Mouse (Mus musculus) C2C12 (cell line): ENCODE measurements around the gene Hoxa5. TPM values are rescaled to one million over a fixed set of nuclear protein-coding genes. Genes with fewer than 3 reads are reported as not detected.

Source experiments
- H3K27me3 ChIP-seq: one replicate; pipeline ENCODE4 v1.6.1; 2011; ENCODE audit not compliant: control insufficient read depth, insufficient read depth, insufficient read length
- H3K36me3 ChIP-seq: one replicate; pipeline ENCODE4 v1.6.1; 2011; ENCODE audit not compliant: control insufficient read depth, insufficient read depth
- H3K4me3 ChIP-seq: one replicate; pipeline ENCODE4 v1.5.1; 2011; ENCODE audit warnings: mild to moderate bottlenecking, control low read depth; ENCODE audit not compliant: poor library complexity, insufficient read depth, severe bottlenecking
- H3K79me2 ChIP-seq: one replicate; pipeline ENCODE4 v1.6.1; 2011; ENCODE audit not compliant: control insufficient read depth, insufficient read depth
- H3K79me3 ChIP-seq: one replicate; pipeline ENCODE4 v1.6.1; 2011; ENCODE audit warnings: low read depth, control low read depth
- H3ac ChIP-seq: one replicate; pipeline ENCODE3; 2011; ENCODE audit warnings: low read depth; ENCODE audit not compliant: control insufficient read depth, insufficient read length
- CEBPB ChIP-seq: IDR thresholded peaks from one replicate; pipeline ENCODE4 v1.6.1; 2011; ENCODE audit warnings: low read depth, mild to moderate bottlenecking, control low read depth, moderate library complexity
- CTCF ChIP-seq: IDR thresholded peaks from one replicate; pipeline ENCODE4 v1.5.1; 2011; ENCODE audit not compliant: control insufficient read depth, insufficient read depth, insufficient read length
- FOSL1 ChIP-seq: IDR thresholded peaks from one replicate; pipeline ENCODE4 v1.8.0; 2011; ENCODE audit warnings: mild to moderate bottlenecking, low read length; ENCODE audit not compliant: poor library complexity, insufficient read depth, severe bottlenecking
- MAX ChIP-seq: IDR thresholded peaks from one replicate; pipeline ENCODE4 v1.6.1; 2011; ENCODE audit warnings: mild to moderate bottlenecking, control low read depth
- MYOD1 ChIP-seq: IDR thresholded peaks from one replicate; pipeline ENCODE4 v1.6.1; 2011; ENCODE audit warnings: low read depth; ENCODE audit not compliant: control insufficient read depth, insufficient read length
- MYOG ChIP-seq: IDR thresholded peaks from one replicate; pipeline ENCODE4 v1.6.1; 2011; ENCODE audit not compliant: control insufficient read depth, insufficient read length; ENCODE audit errors: extremely low read depth
- USF1 ChIP-seq: IDR thresholded peaks from one replicate; pipeline ENCODE4 v1.6.1; 2011; ENCODE audit warnings: low read depth, mild to moderate bottlenecking, control low read depth, moderate library complexity
- polyA plus RNA-seq: library from polyadenylated mRNA; unstranded; fragments of >200 nt; fragmentation: generic; extraction: Trizol; gene quantifications from one replicate; pipeline ENCODE4 v1.2.1, GENCODE M21; 2012; ENCODE audit warnings: missing spikeins

The Hoxa5 gene
- polyA plus RNA-seq, 1 experiment = 1.5 TPM

DNA sequence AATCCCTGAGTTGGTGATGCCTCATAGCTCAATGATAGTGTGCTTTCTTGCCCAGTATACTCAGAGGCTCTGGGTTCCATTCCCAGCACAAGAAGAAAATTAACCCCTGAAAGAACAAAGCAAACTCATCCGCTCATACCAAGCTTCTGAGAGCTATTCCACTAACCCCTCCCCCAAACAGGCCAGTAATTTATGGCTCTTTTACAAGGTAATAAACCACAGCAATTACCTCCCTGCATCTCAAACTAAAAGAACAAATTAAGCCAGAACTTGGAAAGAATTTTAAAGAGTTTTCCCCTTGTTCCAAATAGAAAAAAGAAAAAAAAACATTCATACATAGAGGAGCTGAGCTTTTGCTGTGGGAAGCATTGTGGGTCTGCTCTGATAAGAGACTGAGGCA, 21.6 kb downstream of the Hoxa5 start:
- no peaks in the 10 kb centered on the region for H3K27me3 ChIP-seq
- no peak overlapping the region for H3K4me3 ChIP-seq
- TF ChIP-seq MYOD1 = no peak
- no peak for TF ChIP-seq MAX
- TF ChIP-seq CEBPB = no peak
- no peak for TF ChIP-seq USF1
- TF ChIP-seq FOSL1 = no peak
- TF ChIP-seq CTCF = no peak
- TF ChIP-seq MYOG = no peak
- H3K79me2 ChIP-seq = no peaks in the 10 kb centered on the region
- H3ac ChIP-seq = no peak overlapping the region
- H3K79me3 ChIP-seq = no peaks in the 10 kb centered on the region
- no peaks in the 10 kb centered on the region for H3K36me3 ChIP-seq

GRCm38 (mm10) chr6:52182030-52182429, 22.4 kb downstream of the Hoxa5 start:
- TF ChIP-seq CTCF (no peak), USF1 (no peak), FOSL1 (no peak), CEBPB (no peak), MAX (no peak), MYOD1 (no peak), MYOG (no peak)
- no peaks in the 10 kb centered on the region for H3K36me3 ChIP-seq
- no peaks in the 10 kb centered on the region for H3K27me3 ChIP-seq
- H3K4me3 ChIP-seq = no peak overlapping the region
- H3K79me3 ChIP-seq = no peaks in the 10 kb centered on the region
- no peaks in the 10 kb centered on the region for H3K79me2 ChIP-seq
- no peak overlapping the region for H3ac ChIP-seq

DNA sequence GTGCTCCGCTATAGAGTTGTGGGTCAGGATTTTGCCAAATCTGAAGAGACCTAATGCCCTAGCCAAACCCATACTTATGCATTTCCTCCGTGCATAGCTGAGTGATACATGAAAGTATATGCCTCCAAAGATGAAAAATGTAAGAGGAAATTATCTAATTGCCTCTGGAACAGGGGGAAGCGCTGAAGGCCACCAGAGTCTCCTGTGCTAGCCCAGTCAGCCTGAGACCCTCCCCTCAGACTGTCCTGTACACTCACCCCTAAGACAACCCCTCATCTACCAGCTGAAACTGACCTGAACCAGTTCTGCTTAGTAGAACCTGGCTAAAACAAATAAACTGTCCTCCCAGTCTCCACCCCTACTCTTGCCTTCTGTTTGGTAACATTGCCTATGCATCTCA, 23.7 kb downstream of the Hoxa5 start:
- Histone ChIP-seq H3K4me3 (no peak overlapping the region), H3K36me3 (no peaks in the 10 kb centered on the region), H3K79me3 (no peaks in the 10 kb centered on the region), H3ac (no peak overlapping the region), H3K79me2 (no peaks in the 10 kb centered on the region), H3K27me3 (no peaks in the 10 kb centered on the region)
- TF ChIP-seq CEBPB (no peak), USF1 (no peak), MAX (no peak), MYOD1 (no peak), FOSL1 (no peak), MYOG (no peak), CTCF (no peak)

DNA sequence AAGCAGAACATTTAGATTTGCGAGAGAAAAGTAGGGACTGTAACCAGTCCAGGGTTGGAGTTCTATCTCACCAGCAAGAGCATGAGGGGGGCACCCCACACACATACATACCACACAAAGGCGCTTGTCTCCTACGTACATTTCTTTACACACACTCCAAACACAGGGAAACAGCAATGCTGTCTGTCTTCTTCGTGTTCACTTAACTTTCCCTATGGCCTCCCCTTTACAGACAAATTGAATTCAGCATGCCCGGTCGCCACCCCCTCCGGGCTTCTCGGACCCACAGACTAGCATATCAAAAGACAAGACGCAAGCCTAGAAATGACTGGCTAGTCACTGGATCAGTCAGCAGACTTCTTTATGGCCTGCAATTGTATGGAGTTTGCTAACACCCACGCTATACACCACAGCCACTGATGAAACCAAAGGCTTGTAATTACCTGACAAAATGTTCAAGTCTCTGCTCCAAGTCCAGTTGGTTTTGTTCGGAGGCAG, 24.1 kb downstream of the Hoxa5 start:
- no peaks in the 10 kb centered on the region for H3K27me3 ChIP-seq
- no peaks in the 10 kb centered on the region for H3K79me3 ChIP-seq
- H3K79me2 ChIP-seq = no peaks in the 10 kb centered on the region
- H3ac ChIP-seq = no peak overlapping the region
- no peak overlapping the region for H3K4me3 ChIP-seq
- TF ChIP-seq CTCF (no peak), USF1 (no peak), FOSL1 (no peak), CEBPB (no peak), MAX (no peak), MYOD1 (no peak), MYOG (no peak)
- no peaks in the 10 kb centered on the region for H3K36me3 ChIP-seq

GRCm38 (mm10) chr6:52179690-52180089, 24.7 kb downstream of the Hoxa5 start:
- no peaks in the 10 kb centered on the region for H3K79me2 ChIP-seq
- no peaks in the 10 kb centered on the region for H3K27me3 ChIP-seq
- no peak overlapping the region for H3K4me3 ChIP-seq

DNA sequence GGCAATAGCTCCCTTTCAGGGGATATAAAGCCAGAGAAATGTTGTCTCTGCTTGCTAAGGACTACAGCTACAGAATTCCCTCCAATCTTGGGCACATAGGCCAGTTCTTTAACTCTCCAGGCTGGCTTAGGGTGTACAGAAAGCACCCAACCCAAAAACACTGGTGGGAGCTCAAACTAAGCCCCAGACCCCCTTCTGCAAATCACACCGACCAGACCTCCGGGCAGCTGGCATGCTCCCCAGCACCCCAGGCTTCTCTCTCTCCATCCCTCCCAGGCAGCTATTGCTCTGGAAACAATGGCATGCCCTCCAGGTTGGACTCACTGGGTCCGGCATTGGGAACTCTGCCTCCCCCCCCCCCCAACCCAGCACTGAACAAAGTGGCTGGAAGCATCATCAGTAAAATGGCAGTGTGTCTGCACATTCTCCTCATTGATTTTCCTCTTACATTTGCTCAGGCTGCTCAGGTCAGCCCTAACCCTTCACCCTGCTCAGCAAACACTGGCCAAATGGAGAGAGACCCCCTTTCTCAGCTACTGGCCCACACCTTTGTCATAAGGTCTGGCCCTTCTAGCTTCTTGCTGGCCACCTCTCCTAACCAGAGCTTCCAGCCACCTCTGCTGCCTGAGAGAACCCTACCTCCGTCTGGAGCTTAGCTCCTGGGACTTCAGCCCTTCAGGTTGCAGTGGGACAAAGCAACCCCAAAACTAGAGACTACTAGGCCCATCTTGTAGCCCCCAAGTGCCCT, 25.3 kb downstream of the Hoxa5 start:
- no peaks in the 10 kb centered on the region for H3K27me3 ChIP-seq
- H3K4me3 ChIP-seq = no peak overlapping the region
- H3K79me2 ChIP-seq = no peaks in the 10 kb centered on the region
- no peaks in the 10 kb centered on the region for H3K36me3 ChIP-seq
- no peak for TF ChIP-seq CTCF
- no peak for TF ChIP-seq FOSL1
- no peak for TF ChIP-seq USF1
- no peak for TF ChIP-seq MYOD1
- no peak for TF ChIP-seq MAX
- no peaks in the 10 kb centered on the region for H3K79me3 ChIP-seq
- H3ac ChIP-seq = no peak overlapping the region

More at GRCm38 (mm10) chr6:52179690-52180089, 24.7 kb downstream of the Hoxa5 start:
- TF ChIP-seq CEBPB (no peak), MYOG (no peak), FOSL1 (no peak), USF1 (no peak), CTCF (no peak), MYOD1 (no peak), MAX (no peak)
- Histone ChIP-seq H3K79me3 (no peaks in the 10 kb centered on the region), H3ac (no peak overlapping the region), H3K36me3 (no peaks in the 10 kb centered on the region)
